Comparison of ENCODE assay signal across 8 mouse cellular contexts in genomic region chr6:3395921-3396611, GRCm38 (mm10). TPM values are rescaled to one million over a fixed set of nuclear protein-coding genes. Genes with fewer than 3 reads are reported as not detected.
DNase-seq lines count a peak whose midpoint lies in the region; ATAC-seq and TF ChIP-seq lines count a peak whose summit lies in the region.
"Not testable (repeated sequence)": the region's sequence is repeated elsewhere in the genome, so short reads cannot be mapped to it uniquely, and the experiment has no call there.

No protein-coding gene starts in this region.

- not testable (repeated sequence) for H3K9ac ChIP-seq in lung, embryonic 14.5 days

- peak; percentile 44; the same call in 1 of the 2 replicates for ATAC-seq in lung, embryonic 14.5 days (ENCODE audit: insufficient read depth)

- not testable (repeated sequence) for H3K4me2 ChIP-seq in lung, embryonic 14.5 days

- 0 out of 2 replicates have a peak overlapping the region, but pooled peaks have one; percentile 7 for H3K4me3 ChIP-seq in E14TG2a.4 (replicated peaks; ENCODE audit: low read length)
- H3K4me3 ChIP-seq in lung, embryonic 14.5 days (ENCODE audit: low read depth, low read length), result not testable (repeated sequence)
- peak overlapping the region; percentile 24; the same call in 1 of the 2 replicates for H3K4me3 ChIP-seq in small intestine, adult 2 months (ENCODE audit: low read depth, low read length)

- 57% methylated on average over 4 of the region's 4 CpGs for WGBS in lung, embryonic 14.5 days
- WGBS in small intestine, adult 2 months, result 20% methylated on average over 4 of the region's 4 CpGs

- not testable (repeated sequence) for H3K27ac ChIP-seq in lung, embryonic 14.5 days (ENCODE audit: low read depth)
- H3K27ac ChIP-seq in small intestine, adult 2 months (ENCODE audit: insufficient read depth, low read depth, low read length), result peak overlapping the region; percentile 77

- not testable (repeated sequence) for TF ChIP-seq POLR2A in small intestine, adult 2 months (IDR thresholded peaks at IDR 0.05; ENCODE audit: low read depth, low read length)

- DNase-seq in adrenal gland, adult 2 months, result peak; percentile 47
- DNase-seq in heart, adult 11 months, result peak; percentile 91
- DNase-seq in kidney, adult 18-20 months, result peak; percentile 61
- peak; percentile 40 for DNase-seq in kidney, postnatal 14 days
- not testable (repeated sequence) for DNase-seq in lung, embryonic 14.5 days
- peak; percentile 20 for DNase-seq in thymus, postnatal 14 days

- not testable (repeated sequence) for H3K27me3 ChIP-seq in E14TG2a.4 (ENCODE audit: insufficient read depth, low read length); lung, embryonic 14.5 days (ENCODE audit: insufficient read depth, low read length); small intestine, adult 2 months (ENCODE audit: control insufficient read depth, insufficient read depth, low read length)

- TF ChIP-seq CTCF in E14TG2a.4 (conservative IDR thresholded peaks at IDR 0.05; ENCODE audit: low read length); lung, embryonic 14.5 days (IDR thresholded peaks at IDR 0.05; ENCODE audit: low read depth); small intestine, adult 2 months (IDR thresholded peaks at IDR 0.05; ENCODE audit: extremely low read depth, insufficient read length, insufficient replicate concordance, low read depth, low read length): not testable (repeated sequence)

- H3K9me3 ChIP-seq in E14TG2a.4 (ENCODE audit: low read length); lung, embryonic 14.5 days (ENCODE audit: low read depth, low read length): not testable (repeated sequence)

- H3K4me1 ChIP-seq in E14TG2a.4 (replicated peaks; ENCODE audit: low read depth, low read length), result peaks cover 19% of the 10 kb centered on the region
- H3K4me1 ChIP-seq in lung, embryonic 14.5 days (ENCODE audit: insufficient read depth); small intestine, adult 2 months (ENCODE audit: control insufficient read depth, insufficient read depth, insufficient read length, low read length): not testable (repeated sequence)

- not testable (repeated sequence) for H3K36me3 ChIP-seq in E14TG2a.4 (ENCODE audit: insufficient read depth, low read length); lung, embryonic 14.5 days (ENCODE audit: insufficient read depth); small intestine, adult 2 months (ENCODE audit: control insufficient read depth, insufficient read depth, low read length)

RNA-seq across cellular contexts. Expression of gene Samd9l, which starts 3.3 kb away (rescaled TPM):
- 1 to 10 TPM; 8.4 to 8.9 TPM for total RNA-seq in adrenal gland, adult 2 months (2021)
- 0.04 and 0.17 TPM in 2 replicates for polyA plus RNA-seq in adrenal gland, adult 2 months (2012; rRNA removed)
- polyA plus RNA-seq in lung, embryonic 14.5 days (2014; fragmentation: Nextera tagmentation; extraction: Ambion mirVana), result 4.6 and 5.6 TPM in 2 replicates
- 0.34 and 1.0 TPM in 2 replicates for polyA plus RNA-seq in small intestine, adult 2 months (2012; rRNA removed)
